Mouse (Mus musculus): Measurements from ENCODE around the gene Tmco4.
"Not testable (repeated sequence)": the region's sequence is repeated elsewhere in the genome, so short reads cannot be mapped to it uniquely, and the experiment has no call there.

Tmco4 gene

GRCm38 (mm10) chr4:138966866-138967265 is 5.8 kb upstream of the Tmco4 start, which contains the start of gene Rnf186:
Gene Rnf186 (plus strand): TSS chr4:138967112.
- no peak for DNase-seq (ENCODE audit: low read depth, low spot score)
- Histone ChIP-seq H3K36me3 (ENCODE audit: control insufficient read depth, insufficient read depth, low read length, poor library complexity, severe bottlenecking) (no peaks in the 10 kb centered on the region), H3K27me3 (ENCODE audit: control insufficient read depth, insufficient read depth, low read length, poor library complexity, severe bottlenecking) (no peaks in the 10 kb centered on the region)

GRCm38 (mm10) chr4:138967485-138967884 is 5.2 kb upstream of the Tmco4 start:
- Histone ChIP-seq H3K27me3 (ENCODE audit: control insufficient read depth, insufficient read depth, low read length, poor library complexity, severe bottlenecking) (no peaks in the 10 kb centered on the region), H3K36me3 (ENCODE audit: control insufficient read depth, insufficient read depth, low read length, poor library complexity, severe bottlenecking) (no peaks in the 10 kb centered on the region)
- no peak for DNase-seq (ENCODE audit: low read depth, low spot score)

GRCm38 (mm10) chr4:138968772-138969556 is 3.7 kb upstream of the Tmco4 start:
- no peak for DNase-seq (ENCODE audit: low read depth, low spot score)
- Histone ChIP-seq H3K27me3 (ENCODE audit: control insufficient read depth, insufficient read depth, low read length, poor library complexity, severe bottlenecking) (no peaks in the 10 kb centered on the region), H3K36me3 (ENCODE audit: control insufficient read depth, insufficient read depth, low read length, poor library complexity, severe bottlenecking) (no peaks in the 10 kb centered on the region)

GRCm38 (mm10) chr4:138969736-138970135 is 3.0 kb upstream of the Tmco4 start:
- Histone ChIP-seq H3K27me3 (ENCODE audit: control insufficient read depth, insufficient read depth, low read length, poor library complexity, severe bottlenecking) (no peaks in the 10 kb centered on the region), H3K36me3 (ENCODE audit: control insufficient read depth, insufficient read depth, low read length, poor library complexity, severe bottlenecking) (no peaks in the 10 kb centered on the region)
- no peak for DNase-seq (ENCODE audit: low read depth, low spot score)

- no peaks in the 10 kb centered on the region for H3K36me3 ChIP-seq (ENCODE audit: control insufficient read depth, insufficient read depth, low read length, poor library complexity, severe bottlenecking)
- DNase-seq (ENCODE audit: low read depth, low spot score): no peak
- H3K27me3 ChIP-seq (ENCODE audit: control insufficient read depth, insufficient read depth, low read length, poor library complexity, severe bottlenecking): no peaks in the 10 kb centered on the region
Measured at GRCm38 (mm10) chr4:138971371-138971770, 1.3 kb upstream of the Tmco4 start.

- no peaks in the 10 kb centered on the region for H3K36me3 ChIP-seq (ENCODE audit: control insufficient read depth, insufficient read depth, low read length, poor library complexity, severe bottlenecking)
- H3K27me3 ChIP-seq (ENCODE audit: control insufficient read depth, insufficient read depth, low read length, poor library complexity, severe bottlenecking): no peaks in the 10 kb centered on the region
- DNase-seq (ENCODE audit: low read depth, low spot score): peak; percentile 57
Measured at GRCm38 (mm10) chr4:138972139-138972826, 405 bp upstream of the Tmco4 start.

GRCm38 (mm10) chr4:138973719-138974115 is 1.0 kb downstream of the Tmco4 start:
- DNase-seq (ENCODE audit: low read depth, low spot score): no peak
- H3K36me3 ChIP-seq (ENCODE audit: control insufficient read depth, insufficient read depth, low read length, poor library complexity, severe bottlenecking): no peaks in the 10 kb centered on the region
- no peaks in the 10 kb centered on the region for H3K27me3 ChIP-seq (ENCODE audit: control insufficient read depth, insufficient read depth, low read length, poor library complexity, severe bottlenecking)

- DNase-seq (ENCODE audit: low read depth, low spot score); H3K36me3 ChIP-seq (ENCODE audit: control insufficient read depth, insufficient read depth, low read length, poor library complexity, severe bottlenecking); H3K27me3 ChIP-seq (ENCODE audit: control insufficient read depth, insufficient read depth, low read length, poor library complexity, severe bottlenecking): not testable (repeated sequence)
Measured at GRCm38 (mm10) chr4:138974540-138974939, 1.9 kb downstream of the Tmco4 start.

- H3K36me3 ChIP-seq (ENCODE audit: control insufficient read depth, insufficient read depth, low read length, poor library complexity, severe bottlenecking): no peaks in the 10 kb centered on the region
- no peak for DNase-seq (ENCODE audit: low read depth, low spot score)
- H3K27me3 ChIP-seq (ENCODE audit: control insufficient read depth, insufficient read depth, low read length, poor library complexity, severe bottlenecking): no peaks in the 10 kb centered on the region
Measured at GRCm38 (mm10) chr4:138975194-138975593, 2.5 kb downstream of the Tmco4 start.

GRCm38 (mm10) chr4:138976046-138976445 is 3.4 kb downstream of the Tmco4 start:
- DNase-seq (ENCODE audit: low read depth, low spot score): no peak
- H3K27me3 ChIP-seq (ENCODE audit: control insufficient read depth, insufficient read depth, low read length, poor library complexity, severe bottlenecking): no peaks in the 10 kb centered on the region

GRCm38 (mm10) chr4:138980021-138980420 is 7.3 kb downstream of the Tmco4 start:
- DNase-seq (ENCODE audit: low read depth, low spot score): no peak
- H3K36me3 ChIP-seq (ENCODE audit: control insufficient read depth, insufficient read depth, low read length, poor library complexity, severe bottlenecking): no peaks in the 10 kb centered on the region; the same call in 1 of the 2 replicates
- H3K27me3 ChIP-seq (ENCODE audit: control insufficient read depth, insufficient read depth, low read length, poor library complexity, severe bottlenecking): no peaks in the 10 kb centered on the region

More at GRCm38 (mm10) chr4:138976046-138976445, 3.4 kb downstream of the Tmco4 start:
- no peaks in the 10 kb centered on the region for H3K36me3 ChIP-seq (ENCODE audit: control insufficient read depth, insufficient read depth, low read length, poor library complexity, severe bottlenecking)

GRCm38 (mm10) chr4:138980771-138981420 is 8.2 kb downstream of the Tmco4 start:
- H3K36me3 ChIP-seq (ENCODE audit: control insufficient read depth, insufficient read depth, low read length, poor library complexity, severe bottlenecking): no peaks in the 10 kb centered on the region; the same call in none of the 2 replicates
- no peak for DNase-seq (ENCODE audit: low read depth, low spot score)
- H3K27me3 ChIP-seq (ENCODE audit: control insufficient read depth, insufficient read depth, low read length, poor library complexity, severe bottlenecking): no peaks in the 10 kb centered on the region

GRCm38 (mm10) chr4:138983422-138983821 is 10.7 kb downstream of the Tmco4 start:
- Histone ChIP-seq H3K27me3 (ENCODE audit: control insufficient read depth, insufficient read depth, low read length, poor library complexity, severe bottlenecking) (no peaks in the 10 kb centered on the region), H3K36me3 (ENCODE audit: control insufficient read depth, insufficient read depth, low read length, poor library complexity, severe bottlenecking) (no peaks in the 10 kb centered on the region; the same call in none of the 2 replicates)
- no peak for DNase-seq (ENCODE audit: low read depth, low spot score)

GRCm38 (mm10) chr4:138984744-138985143 is 12.1 kb downstream of the Tmco4 start:
- Histone ChIP-seq H3K36me3 (ENCODE audit: control insufficient read depth, insufficient read depth, low read length, poor library complexity, severe bottlenecking) (peaks cover 2% of the 10 kb centered on the region), H3K27me3 (ENCODE audit: control insufficient read depth, insufficient read depth, low read length, poor library complexity, severe bottlenecking) (no peaks in the 10 kb centered on the region)
- peak; percentile 7 for DNase-seq (ENCODE audit: low read depth, low spot score)

- Histone ChIP-seq H3K36me3 (ENCODE audit: control insufficient read depth, insufficient read depth, low read length, poor library complexity, severe bottlenecking) (peaks cover 3% of the 10 kb centered on the region), H3K27me3 (ENCODE audit: control insufficient read depth, insufficient read depth, low read length, poor library complexity, severe bottlenecking) (no peaks in the 10 kb centered on the region)
- no peak for DNase-seq (ENCODE audit: low read depth, low spot score)
Measured at GRCm38 (mm10) chr4:138986280-138986679, 13.6 kb downstream of the Tmco4 start.
